Mouse (Mus musculus) neural tube, embryonic 11.5 days (tissue): ENCODE data around the gene Tmem200c. TPM values are rescaled to one million over a fixed set of nuclear protein-coding genes. Genes with fewer than 3 reads are reported as not detected.

Experiments
- ATAC-seq: fragments of 200-750 bp; cut with Nextera tagmentation; 2 replicates; pipeline ENCODE4 v1.8.0; 2017; ENCODE audit warnings: moderate number of reproducible peaks, mild to moderate bottlenecking, moderate TSS enrichment, moderate library complexity; ENCODE audit not compliant: insufficient read depth, low FRiP score, low TSS enrichment
- DNase-seq: peaks from one replicate; pipeline ENCODE4 v3.0.0-alpha.2; 2015; ENCODE audit warnings: low spot score
- H3K27ac ChIP-seq: fragments of 300-500 bp; sonication (generic); 2 replicates; pipeline ENCODE4 v1.5.1; 2014; ENCODE audit warnings: low read depth, mild to moderate bottlenecking, low read length
- H3K27me3 ChIP-seq: fragments of 300-500 bp; sonication (generic); 2 replicates; pipeline ENCODE4 v1.6.1; 2014; ENCODE audit warnings: mild to moderate bottlenecking, low read length, mixed read lengths; ENCODE audit not compliant: control insufficient read depth, insufficient read depth
- H3K36me3 ChIP-seq: fragments of 300-500 bp; sonication (generic); 2 replicates; pipeline ENCODE4 v1.6.1; 2014; ENCODE audit warnings: mild to moderate bottlenecking, low read length, moderate library complexity, mixed read lengths; ENCODE audit not compliant: control insufficient read depth, insufficient read depth
- H3K4me1 ChIP-seq: fragments of 300-500 bp; sonication (generic); 2 replicates; pipeline ENCODE4 v1.6.1; 2014; ENCODE audit warnings: low read length, mixed read lengths; ENCODE audit not compliant: control insufficient read depth, insufficient read depth
- H3K4me2 ChIP-seq: fragments of 300-500 bp; sonication (generic); 2 replicates; pipeline ENCODE4 v1.6.1; 2014; ENCODE audit warnings: low read depth, mild to moderate bottlenecking, moderate library complexity
- H3K4me3 ChIP-seq: fragments of 300-500 bp; sonication (generic); 2 replicates; pipeline ENCODE4 v1.5.1; 2014; ENCODE audit warnings: low read depth, low read length
- H3K9ac ChIP-seq: fragments of 300-500 bp; sonication (generic); 2 replicates; pipeline ENCODE4 v1.6.1; 2014; ENCODE audit warnings: mild to moderate bottlenecking, low read length
- H3K9me3 ChIP-seq: fragments of 300-500 bp; sonication (generic); 2 replicates; pipeline ENCODE4 v1.6.1; 2016; ENCODE audit warnings: low read length; ENCODE audit not compliant: control insufficient read depth
- WGBS: fragments of 180-500 bp; shearing (Covaris S2); extraction: QIAGEN DNeasy Blood & Tissue Kit; methylation state at CpG from one replicate; pipeline ENCODE4 v1.1.7; 2014; 5-methylcytosine and 5-hydroxymethylcytosine counted together
- polyA plus RNA-seq: library from polyadenylated mRNA; unstranded; fragments of >200 nt; fragmentation: Nextera tagmentation; extraction: Ambion mirVana; gene quantifications from 2 replicates; pipeline ENCODE4 v1.2.1, GENCODE M21; 2014

Tmem200c gene
- polyA plus RNA-seq, 1 experiment from 2014 or later, result 1.1 TPM

DNA sequence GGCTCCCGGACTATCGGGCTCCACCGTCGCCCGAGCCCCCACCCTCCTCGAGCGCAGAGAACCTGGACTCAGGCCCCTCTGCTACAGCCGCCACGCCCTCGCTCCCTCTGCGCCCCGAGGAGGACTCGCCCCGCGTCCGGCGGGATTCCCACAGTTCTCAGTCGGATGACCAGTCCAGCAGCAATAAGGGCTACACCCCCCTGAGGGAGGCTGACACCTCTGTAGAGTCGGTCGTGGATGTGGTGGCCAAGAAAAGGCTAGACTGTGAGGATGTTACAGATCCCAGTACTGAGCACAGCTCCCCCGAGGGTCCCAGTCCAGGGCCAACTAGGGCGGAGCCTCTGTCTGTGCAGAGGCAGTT is 15.4 kb downstream of the Tmem200c start:
- Histone ChIP-seq H3K27ac (no peak overlapping the region), H3K27me3 (peaks cover 18% of the 10 kb centered on the region), H3K9me3 (no peaks in the 10 kb centered on the region), H3K36me3 (no peaks in the 10 kb centered on the region), H3K4me2 (peak overlapping the region; percentile 98), H3K4me3 (peak overlapping the region; percentile 51), H3K9ac (peak overlapping the region; percentile 59), H3K4me1 (peaks cover 7% of the 10 kb centered on the region; the same call in 1 of the 2 replicates)
- no peak for DNase-seq
- peak; percentile 36 for ATAC-seq
- 2% methylated on average over 21 of the region's 22 CpGs for WGBS

GRCm38 (mm10) chr17:68845931-68846330 is 19.5 kb downstream of the Tmem200c start:
- Histone ChIP-seq H3K27me3 (no peaks in the 10 kb centered on the region; the same call in 1 of the 2 replicates), H3K4me1 (peaks cover 4% of the 10 kb centered on the region; the same call in 1 of the 2 replicates), H3K4me3 (no peak overlapping the region), H3K36me3 (no peaks in the 10 kb centered on the region), H3K27ac (no peak overlapping the region), H3K9ac (no peak overlapping the region), H3K9me3 (no peaks in the 10 kb centered on the region), H3K4me2 (no peak overlapping the region)
- DNase-seq (no peak), ATAC-seq (no peak)
- 91% methylated on average over 5 of the region's 5 CpGs for WGBS

GRCm38 (mm10) chr17:68848739-68849138 is 22.3 kb downstream of the Tmem200c start:
- no peak overlapping the region for H3K9ac ChIP-seq
- no peaks in the 10 kb centered on the region for H3K4me1 ChIP-seq
- H3K27ac ChIP-seq, result no peak overlapping the region
- no peak overlapping the region for H3K4me2 ChIP-seq
- H3K36me3 ChIP-seq, result no peaks in the 10 kb centered on the region
- no peak for ATAC-seq
- no peak for DNase-seq
- no peaks in the 10 kb centered on the region for H3K9me3 ChIP-seq
- H3K4me3 ChIP-seq, result no peak overlapping the region
- no peaks in the 10 kb centered on the region for H3K27me3 ChIP-seq
- 77% methylated on average over 6 of the region's 6 CpGs for WGBS

DNA sequence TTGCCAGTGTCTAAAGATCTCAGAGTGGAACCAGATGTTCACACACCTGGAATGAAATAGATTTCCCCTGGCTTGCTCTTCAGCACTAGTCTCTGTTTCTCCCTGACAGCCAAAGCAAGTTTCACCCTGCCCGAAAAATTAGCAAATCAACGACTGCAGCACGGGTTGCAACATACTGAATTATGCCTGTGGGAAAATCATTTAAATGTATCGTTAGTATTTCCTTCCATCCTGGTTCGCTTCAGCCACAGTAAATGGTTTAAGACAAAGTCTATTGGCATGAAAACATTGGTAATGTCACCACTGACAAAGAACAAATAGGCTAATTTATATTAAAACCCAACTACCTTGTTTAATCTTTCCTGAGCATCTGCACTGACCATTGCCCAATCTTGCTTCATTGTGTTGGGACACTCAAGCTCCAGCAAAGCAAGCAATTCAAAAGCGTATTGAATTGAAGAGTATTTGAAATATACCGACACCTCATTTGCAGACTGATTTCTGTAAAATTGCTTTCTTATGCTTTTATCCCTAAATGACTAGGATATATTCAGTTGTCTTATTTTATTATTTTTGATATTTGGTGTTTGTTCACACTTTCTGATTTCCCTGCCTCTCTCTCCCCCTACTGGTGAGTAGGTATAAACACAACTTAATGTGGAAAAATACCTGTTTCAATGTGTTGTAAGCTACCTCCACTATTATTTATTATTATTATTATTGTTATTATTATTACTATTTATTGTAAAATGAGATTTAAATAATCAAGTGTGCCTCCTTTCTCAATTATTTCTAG is 25.9 kb downstream of the Tmem200c start:
- H3K4me1 ChIP-seq, result no peaks in the 10 kb centered on the region
- H3K4me3 ChIP-seq, result no peak overlapping the region
- H3K27me3 ChIP-seq, result no peaks in the 10 kb centered on the region
- no peak overlapping the region for H3K27ac ChIP-seq
- ATAC-seq (no peak), DNase-seq (no peak)
- WGBS, result 81% methylated on average over 7 of the region's 7 CpGs
- H3K4me2 ChIP-seq, result no peak overlapping the region
- H3K9me3 ChIP-seq, result no peaks in the 10 kb centered on the region
- no peak overlapping the region for H3K9ac ChIP-seq
- no peaks in the 10 kb centered on the region for H3K36me3 ChIP-seq

GRCm38 (mm10) chr17:68864175-68864574 is 37.8 kb downstream of the Tmem200c start:
- WGBS, result 91% methylated on average over 3 of the region's 3 CpGs
- Histone ChIP-seq H3K9ac (no peak overlapping the region), H3K27me3 (no peaks in the 10 kb centered on the region), H3K36me3 (no peaks in the 10 kb centered on the region), H3K9me3 (no peaks in the 10 kb centered on the region), H3K4me3 (no peak overlapping the region), H3K27ac (no peak overlapping the region), H3K4me1 (no peaks in the 10 kb centered on the region), H3K4me2 (no peak overlapping the region)
- no peak for DNase-seq
- ATAC-seq, result no peak

- no peaks in the 10 kb centered on the region for H3K36me3 ChIP-seq
- no peak for DNase-seq
- H3K4me2 ChIP-seq, result no peak overlapping the region
- H3K9ac ChIP-seq, result no peak overlapping the region
- ATAC-seq, result no peak
- H3K27ac ChIP-seq, result no peak overlapping the region
- no peak overlapping the region for H3K4me3 ChIP-seq
- H3K27me3 ChIP-seq, result no peaks in the 10 kb centered on the region
- H3K9me3 ChIP-seq, result no peaks in the 10 kb centered on the region
- no peaks in the 10 kb centered on the region for H3K4me1 ChIP-seq
Measured at GRCm38 (mm10) chr17:68868439-68868838, 42.0 kb downstream of the Tmem200c start.

- Histone ChIP-seq H3K4me1 (no peaks in the 10 kb centered on the region), H3K9me3 (no peaks in the 10 kb centered on the region), H3K4me2 (no peak overlapping the region), H3K4me3 (no peak overlapping the region), H3K36me3 (no peaks in the 10 kb centered on the region), H3K27me3 (no peaks in the 10 kb centered on the region), H3K9ac (no peak overlapping the region), H3K27ac (no peak overlapping the region)
- ATAC-seq (no peak), DNase-seq (no peak)
- WGBS, result 43% methylated on average over 8 of the region's 8 CpGs
Measured at GRCm38 (mm10) chr17:68874021-68874420, 47.6 kb downstream of the Tmem200c start.

DNA sequence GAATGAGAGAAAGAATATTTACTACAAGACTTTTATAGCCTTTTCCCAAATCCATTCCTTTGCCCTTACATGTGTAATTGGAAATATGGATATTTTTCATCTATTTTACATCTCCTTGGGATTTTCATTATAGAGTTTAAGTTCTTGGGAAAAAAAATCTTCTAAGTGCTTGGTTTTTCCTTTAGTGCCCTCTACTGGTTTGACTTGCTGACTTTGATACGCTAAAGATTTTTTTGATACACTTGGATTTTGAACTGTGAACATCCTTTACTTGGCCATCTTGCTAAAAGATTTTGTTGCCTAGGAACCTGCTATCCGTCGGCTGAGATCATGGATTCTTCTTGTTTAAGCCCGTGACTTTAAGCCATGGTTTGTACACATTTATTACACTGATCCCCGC is 48.8 kb downstream of the Tmem200c start:
- WGBS, result 79% methylated on average over 5 of the region's 5 CpGs
- Histone ChIP-seq H3K9me3 (no peaks in the 10 kb centered on the region), H3K9ac (no peak overlapping the region), H3K4me2 (no peak overlapping the region), H3K4me3 (no peak overlapping the region), H3K27ac (no peak overlapping the region), H3K4me1 (no peaks in the 10 kb centered on the region), H3K27me3 (no peaks in the 10 kb centered on the region), H3K36me3 (no peaks in the 10 kb centered on the region)
- no peak for DNase-seq
- no peak for ATAC-seq

- Histone ChIP-seq H3K9ac (no peak overlapping the region), H3K36me3 (no peaks in the 10 kb centered on the region), H3K4me3 (no peak overlapping the region), H3K27me3 (no peaks in the 10 kb centered on the region), H3K27ac (no peak overlapping the region), H3K4me2 (no peak overlapping the region), H3K9me3 (no peaks in the 10 kb centered on the region), H3K4me1 (no peaks in the 10 kb centered on the region)
- ATAC-seq (no peak), DNase-seq (no peak)
- WGBS, result 77% methylated on average over 10 of the region's 10 CpGs
Measured at GRCm38 (mm10) chr17:68875917-68876495, 49.6 kb downstream of the Tmem200c start.
